Mouse (Mus musculus) c-Kit-positive CD71-positive TER-119-negative erythroid progenitor cells, embryonic 14.5 days (primary cell): ENCODE measurements around the gene Nptn.

Experiments used
- DNase-seq: peaks from one replicate; pipeline ENCODE4 v3.0.0-alpha.2; 2013; ENCODE audit warnings: low read depth

The Nptn gene

DNA sequence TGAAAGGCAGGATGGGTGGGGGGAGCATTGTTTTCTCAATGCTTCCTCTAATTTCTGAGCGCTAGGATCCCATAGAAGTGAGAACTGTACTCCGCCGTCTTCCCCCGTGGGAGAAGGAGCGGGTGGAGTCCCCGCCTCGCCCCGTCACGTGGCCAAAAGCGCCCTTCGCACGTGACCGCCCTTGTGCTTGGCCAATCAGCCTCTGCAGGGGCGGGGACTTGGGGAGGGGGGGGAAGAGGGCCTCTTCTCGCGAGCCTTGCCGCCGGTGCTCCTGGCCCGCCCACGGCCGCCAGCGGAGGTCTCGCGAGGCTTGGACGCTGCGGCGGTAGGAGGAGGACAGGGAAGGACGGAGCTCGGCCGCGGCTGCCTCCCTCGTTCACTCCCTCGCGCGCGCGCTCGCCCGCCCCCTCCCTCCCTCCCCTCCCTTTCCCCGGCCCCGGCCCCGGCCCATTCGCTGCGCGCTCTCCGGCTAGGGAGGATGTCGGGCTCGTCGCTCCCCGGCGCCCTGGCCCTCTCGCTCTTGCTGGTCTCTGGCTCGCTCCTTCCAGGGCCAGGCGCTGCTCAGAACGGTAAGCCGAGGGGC is at the start of gene Nptn:
Gene Nptn, plus strand, starts transcription at position 283 of the 583 bp plus-strand sequence.
- peak; percentile 93 for DNase-seq

GRCm38 (mm10) chr9:58533322-58533721 is 48.7 kb upstream of the Nptn start:
- DNase-seq, result no peak

DNA sequence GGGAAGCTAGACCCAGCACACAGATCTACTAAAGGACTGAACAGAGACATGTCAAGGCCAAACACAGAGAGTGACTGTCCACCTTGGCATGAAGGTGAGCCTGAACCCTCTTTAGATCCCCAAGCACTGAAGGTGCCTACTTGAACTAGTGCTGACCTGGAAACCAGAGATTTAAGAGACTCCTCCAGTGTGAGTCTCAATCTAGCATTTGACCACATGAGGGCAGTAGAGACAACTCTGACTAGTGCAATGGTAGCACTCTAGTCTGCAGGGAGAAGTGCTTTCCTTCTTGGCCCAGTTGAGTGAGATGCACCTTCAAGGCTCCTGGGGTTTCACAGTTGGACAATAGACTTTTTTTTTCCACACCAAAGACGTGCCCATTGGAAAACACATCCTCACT is 47.3 kb upstream of the Nptn start:
- DNase-seq, result peak; percentile 48

- no peak for DNase-seq
Measured at GRCm38 (mm10) chr9:58535447-58536134, 46.4 kb upstream of the Nptn start.

DNA sequence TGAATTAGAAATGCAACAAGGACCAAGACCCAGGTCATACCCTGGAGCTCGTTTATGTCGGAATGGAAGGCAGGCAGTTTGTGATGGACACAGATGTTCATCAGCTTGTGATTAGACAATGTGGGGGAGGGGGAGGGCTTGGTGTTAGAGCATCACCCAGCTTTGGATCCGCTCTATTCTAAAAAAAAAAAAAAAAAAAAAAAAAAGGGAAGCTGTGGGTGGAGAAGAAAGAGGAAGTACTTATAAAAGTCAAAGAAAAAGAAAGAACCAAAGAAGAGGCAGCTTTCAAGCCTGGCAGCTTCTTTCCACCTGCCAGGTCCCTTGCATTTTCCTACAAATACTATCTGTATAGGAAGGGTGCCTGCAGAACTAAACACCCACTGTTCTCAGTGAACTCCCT is 44.3 kb upstream of the Nptn start:
- no peak for DNase-seq

DNA sequence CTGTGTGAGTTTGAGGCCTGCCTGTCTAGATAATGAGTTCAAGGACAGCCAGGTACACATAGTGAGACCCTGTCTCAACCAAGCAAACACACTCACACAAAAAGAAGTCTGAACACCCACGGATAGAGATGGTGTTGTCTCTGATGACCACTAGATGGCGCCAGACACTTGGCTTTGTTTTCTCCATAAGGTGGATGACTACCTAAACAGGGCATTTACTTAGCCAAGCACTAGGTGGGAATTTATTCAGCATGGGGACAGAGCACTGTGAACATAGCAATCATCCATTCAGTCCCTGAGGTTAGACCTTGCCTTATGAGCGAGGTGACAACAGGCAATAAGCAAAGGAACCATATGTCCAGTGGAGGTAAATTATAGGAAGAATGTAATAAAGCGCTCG is 42.2 kb upstream of the Nptn start:
- DNase-seq, result peak; percentile 58

DNA sequence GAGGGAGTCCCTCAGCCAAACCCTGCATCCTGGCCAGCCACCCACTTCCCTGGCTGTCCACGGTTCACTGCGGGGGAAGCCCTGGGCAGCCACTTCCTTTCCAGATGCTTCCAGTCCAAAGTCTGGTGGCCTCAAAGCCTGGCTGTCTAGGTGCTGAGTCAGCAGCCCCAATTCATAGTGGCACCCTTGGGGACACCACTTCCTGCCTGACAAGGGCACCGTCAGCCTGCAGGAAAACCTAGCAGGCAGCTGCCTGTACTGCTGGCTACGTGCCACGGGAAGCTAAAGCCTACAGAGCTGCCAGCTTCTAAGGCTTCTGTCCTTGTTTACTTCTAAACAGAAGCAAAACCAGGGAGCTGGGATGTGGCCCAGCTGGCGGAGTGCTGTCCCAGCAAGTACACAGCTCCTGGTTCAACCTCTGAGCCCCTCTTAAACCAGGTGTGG is 40.1 kb upstream of the Nptn start:
- DNase-seq, result no peak

DNA sequence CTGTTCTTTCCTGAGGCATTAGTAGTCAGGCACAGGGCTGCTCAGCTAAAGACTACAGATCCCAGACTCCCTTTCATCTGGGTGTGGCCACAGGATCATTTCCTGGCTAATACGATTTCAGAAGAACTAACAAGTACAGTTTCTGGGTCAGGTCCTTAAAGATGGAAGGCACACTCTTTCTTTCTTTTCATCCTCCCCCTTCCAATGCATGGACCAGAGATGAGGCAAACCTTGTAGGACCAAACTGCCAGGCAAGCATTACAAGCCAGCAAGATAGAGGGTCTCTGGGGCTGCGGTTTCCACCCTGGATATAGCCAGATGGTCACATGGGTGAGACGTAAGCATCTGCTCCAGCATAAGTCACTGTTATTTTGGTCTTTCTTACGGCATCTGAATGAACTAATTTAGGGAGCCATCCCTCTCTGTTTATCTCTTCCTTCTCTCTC is 37.1 kb upstream of the Nptn start:
- DNase-seq, result no peak

DNA sequence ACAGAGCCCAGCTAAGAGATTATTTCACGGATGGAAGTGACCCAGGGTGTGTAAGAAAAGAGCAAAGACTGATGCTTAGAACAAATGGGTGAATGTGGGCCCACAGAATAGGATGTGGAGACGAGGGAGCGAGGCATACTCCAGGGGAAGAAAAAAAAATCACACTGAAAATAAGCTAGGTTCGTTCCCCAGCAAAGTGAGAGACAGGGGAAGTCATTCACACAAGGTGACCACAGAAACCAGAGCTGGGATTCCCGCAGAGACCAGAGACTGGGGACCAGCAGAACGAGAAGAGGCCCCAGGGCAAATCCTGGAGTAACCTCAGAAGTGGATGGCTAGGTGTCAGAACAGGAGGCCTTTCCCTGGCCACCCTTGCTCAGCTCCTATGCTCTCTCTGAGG is 36.6 kb upstream of the Nptn start:
- DNase-seq, result no peak

DNA sequence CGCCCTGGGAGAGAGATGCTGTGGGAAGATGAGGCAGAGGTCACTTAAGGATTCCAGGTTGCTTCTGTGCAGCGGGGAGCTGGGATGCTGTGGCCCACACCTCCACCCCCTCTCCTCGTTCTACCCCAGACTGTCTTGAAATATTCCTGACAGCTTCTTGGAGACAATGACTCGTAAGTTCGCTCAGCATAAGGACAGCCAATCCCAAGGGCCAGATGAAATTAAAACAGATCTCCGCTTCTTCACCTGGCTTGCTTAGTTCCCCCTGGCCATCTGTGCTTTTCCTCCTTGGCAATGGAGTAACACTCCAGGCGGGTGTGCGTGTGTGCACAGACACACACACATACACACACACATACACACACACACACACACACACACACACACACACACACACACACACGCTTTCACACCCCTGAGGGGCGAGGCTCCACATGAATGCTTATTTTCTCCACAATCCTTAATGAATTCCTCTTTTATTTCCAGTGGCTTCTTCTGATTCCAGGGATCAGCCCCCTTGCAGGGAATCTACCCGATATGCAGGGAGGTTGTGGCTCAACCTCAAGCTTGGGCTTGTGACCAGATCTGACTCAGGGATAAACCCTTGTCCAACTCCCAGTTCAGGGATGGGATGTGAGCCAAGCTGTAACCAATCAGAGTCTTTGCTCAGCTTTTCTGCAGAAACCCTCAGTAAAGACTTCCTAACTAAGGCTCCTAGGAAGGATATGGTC is 35.2 kb upstream of the Nptn start:
- no peak for DNase-seq

DNA sequence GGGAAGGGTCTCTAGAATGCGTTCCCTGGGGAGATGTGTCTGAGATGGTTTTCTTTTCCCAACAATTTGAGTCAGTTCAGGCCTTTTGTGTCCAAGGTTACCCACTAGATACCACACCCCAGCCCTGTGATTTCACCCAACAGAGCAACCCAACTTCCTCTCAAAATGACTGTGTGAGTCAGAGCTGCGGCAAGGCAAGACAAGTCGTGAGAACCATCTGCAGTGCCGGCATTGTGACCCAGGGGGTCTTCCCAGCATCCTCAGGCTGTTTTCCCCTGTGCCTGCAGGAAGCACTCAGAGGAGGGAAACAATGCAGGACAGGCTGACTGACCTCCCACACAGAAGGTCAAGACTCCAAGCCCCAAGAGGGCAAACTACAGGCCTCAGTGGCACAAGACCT is 33.1 kb upstream of the Nptn start:
- no peak for DNase-seq

DNA sequence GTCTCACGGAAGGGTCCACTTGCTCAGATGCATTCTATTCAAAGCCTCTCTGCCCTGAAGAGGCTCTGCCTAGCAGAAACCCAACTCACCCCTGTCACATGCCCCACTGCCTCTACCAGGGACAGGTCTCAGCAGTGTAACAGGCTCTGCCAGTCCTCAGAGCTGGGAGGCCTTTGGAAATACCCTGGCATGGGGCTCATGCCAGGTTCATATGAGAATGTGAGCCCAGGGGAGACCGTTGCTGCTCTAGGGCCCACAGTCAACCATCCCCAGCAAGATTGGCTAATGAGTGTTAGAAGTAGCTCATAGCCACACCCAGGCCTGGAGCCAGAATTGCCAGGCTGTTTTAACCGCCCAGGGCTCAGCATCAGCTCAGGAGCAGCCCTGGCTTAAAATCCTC is 32.3 kb upstream of the Nptn start:
- no peak for DNase-seq

GRCm38 (mm10) chr9:58550928-58551327 is 31.1 kb upstream of the Nptn start:
- DNase-seq, result no peak

DNA sequence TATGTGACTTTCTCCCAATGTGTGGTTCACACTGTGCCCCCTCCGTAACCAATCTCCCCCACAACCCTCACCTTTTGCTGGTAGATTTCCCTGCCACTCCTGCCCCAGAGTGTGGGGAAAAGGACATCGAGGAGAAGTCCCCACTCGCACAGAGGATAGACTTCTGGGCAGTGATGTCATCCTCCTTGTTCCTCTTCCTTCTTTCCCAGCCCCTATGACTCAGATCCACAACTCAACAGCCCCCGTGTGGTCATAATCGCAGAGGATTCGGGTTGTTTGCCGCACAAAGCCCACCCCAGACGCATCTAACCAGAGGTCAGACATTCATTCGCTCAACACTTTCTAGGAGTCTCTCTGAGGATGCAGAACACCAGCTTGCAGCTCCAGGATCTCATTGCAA is 30.0 kb upstream of the Nptn start:
- DNase-seq, result no peak

DNA sequence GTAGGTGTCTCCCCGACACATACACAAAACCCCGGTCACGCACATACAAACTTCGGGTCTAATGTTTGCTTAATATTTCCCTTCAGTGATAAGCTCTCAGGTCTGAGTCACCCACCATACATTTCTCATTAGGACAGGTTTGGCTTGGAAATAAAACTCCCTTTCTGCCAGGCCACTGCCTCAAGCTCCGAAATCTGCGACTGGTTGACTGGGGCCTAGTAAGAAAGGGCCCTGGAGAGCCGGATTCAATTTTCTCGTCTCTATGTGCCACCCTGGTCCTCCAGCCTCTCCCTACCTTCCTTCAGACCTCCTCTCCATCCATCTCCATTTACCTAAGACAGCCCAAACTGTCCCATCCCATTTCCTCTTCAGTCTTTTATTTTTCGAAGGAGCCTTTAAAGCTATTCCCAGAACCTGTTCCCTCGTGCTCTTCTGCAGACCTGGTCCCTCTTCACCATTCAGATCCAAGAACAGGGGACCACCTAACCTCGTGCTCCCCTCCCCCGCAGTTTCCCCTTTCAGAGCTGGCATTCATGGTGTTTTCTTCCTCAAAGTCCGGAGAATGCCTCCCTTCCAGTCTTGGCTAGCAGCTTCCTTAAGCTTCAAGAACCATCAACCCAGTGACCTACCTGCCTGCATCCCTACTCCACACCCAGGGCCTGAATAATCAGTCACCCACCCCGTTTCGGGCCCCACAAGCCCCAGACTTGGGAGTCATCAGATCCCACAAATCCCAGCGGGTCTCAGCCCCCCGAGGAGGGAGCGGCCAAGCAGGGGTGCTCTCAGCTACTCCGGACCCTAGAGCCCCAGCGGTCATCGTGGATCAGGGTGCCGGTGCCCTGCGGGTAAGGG is 27.8 kb upstream of the Nptn start:
- DNase-seq, result no peak

GRCm38 (mm10) chr9:58554908-58555684 is 26.9 kb upstream of the Nptn start, which contains the start of gene Cd276:
Gene Cd276, minus strand, starts transcription at chr9:58555437.
- DNase-seq, result no peak

- no peak for DNase-seq
Measured at GRCm38 (mm10) chr9:58555685-58556414, 26.2 kb upstream of the Nptn start.

DNA sequence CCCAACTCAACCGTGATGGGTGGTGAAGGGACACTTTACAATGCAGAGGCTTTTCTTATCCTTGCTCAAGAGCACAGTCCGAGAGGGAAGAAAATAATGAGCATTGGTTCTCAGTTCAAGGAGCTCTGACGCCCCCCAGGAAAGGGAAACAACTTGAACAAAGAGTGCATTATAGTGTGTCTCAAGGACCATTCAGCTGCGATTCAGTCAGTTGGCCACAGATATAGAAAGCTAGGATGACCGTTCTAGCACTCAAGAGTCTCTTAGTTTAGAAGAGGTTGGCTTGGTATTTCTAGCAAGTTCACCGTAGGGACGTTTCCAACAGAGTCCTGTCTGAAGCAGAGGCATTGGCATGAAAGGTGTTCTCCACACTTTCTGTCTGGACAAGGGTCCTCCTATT is 25.4 kb upstream of the Nptn start:
- no peak for DNase-seq

GRCm38 (mm10) chr9:58557457-58558455 is 24.3 kb upstream of the Nptn start:
- no peak for DNase-seq
